ENCODE assay signal across 10 mouse cellular contexts in genomic region chr4:25799051-25799475, GRCm38 (mm10). TPM values are rescaled to one million over a fixed set of nuclear protein-coding genes. Genes with fewer than 3 reads are reported as not detected.
DNase-seq lines count a peak whose midpoint lies in the region; ATAC-seq lines count a peak whose summit lies in the region.
"Had no signal": no experiment of that assay in that cellular context is flagged by ENCODE, and none has a peak within 500 bp of the region (broad histone marks: within the 10 kb centered on the region; RNA-seq: fewer than 3 reads in every experiment).

No protein-coding gene starts in this region.

- no peak for ATAC-seq in heart, embryonic 15.5 days (replicated peaks; ENCODE audit: insufficient number of reproducible peaks, insufficient read depth, low FRiP score, low read depth)
- ATAC-seq in hindbrain, embryonic 14.5 days (ENCODE audit: low FRiP score), result 0 out of 2 replicates have a peak, but pooled peaks have one; percentile 0

- no peak for DNase-seq in heart, adult 18-20 months
- DNase-seq in brain, adult 2 months (ENCODE audit: low read depth, low spot score), result peak; percentile 81
- peak; percentile 50 for DNase-seq in hindbrain, embryonic 14.5 days (ENCODE audit: low spot score)
- peak; percentile 14 for DNase-seq in mesoderm, embryonic 11.5 days (ENCODE audit: low read depth, low spot score)
- DNase-seq in gastrocnemius, adult 18-20 months (ENCODE audit: low spot score), result no peak
- DNase-seq in urinary bladder, postnatal 14 days (ENCODE audit: low spot score), result no peak
- DNase-seq in cerebellum, postnatal 14 days, result no peak

- H3K4me3 ChIP-seq in heart, embryonic 15.5 days, result peak overlapping the region; percentile 52
- peak overlapping the region; percentile 60 for H3K4me3 ChIP-seq in hindbrain, embryonic 14.5 days (replicated peaks; ENCODE audit: low read length)

- H3K9ac ChIP-seq in heart, embryonic 15.5 days, result no peak overlapping the region
- peak overlapping the region; percentile 79 for H3K9ac ChIP-seq in hindbrain, embryonic 14.5 days

- H3K9me3 ChIP-seq in heart, embryonic 15.5 days (replicated peaks), result no peaks in the 10 kb centered on the region
- H3K9me3 ChIP-seq in hindbrain, embryonic 14.5 days (ENCODE audit: control insufficient read depth, low read length), result no peaks in the 10 kb centered on the region
- H3K9me3 ChIP-seq: G1E had no signal

- H3K4me1 ChIP-seq in heart, embryonic 15.5 days (replicated peaks), result peaks cover 11% of the 10 kb centered on the region
- peaks cover 15% of the 10 kb centered on the region for H3K4me1 ChIP-seq in hindbrain, embryonic 14.5 days (replicated peaks; ENCODE audit: control insufficient read depth, insufficient read depth, low read length)

- peak overlapping the region; percentile 92 for H3K4me2 ChIP-seq in heart, embryonic 15.5 days
- peak overlapping the region; percentile 66 for H3K4me2 ChIP-seq in hindbrain, embryonic 14.5 days (replicated peaks)

- H3K27me3 ChIP-seq in heart, embryonic 15.5 days, result peaks cover 27% of the 10 kb centered on the region
- H3K27me3 ChIP-seq in hindbrain, embryonic 14.5 days (ENCODE audit: control insufficient read depth, insufficient read depth, low read length), result no peaks in the 10 kb centered on the region

- 3% methylated on average over 7 of the region's 7 CpGs for WGBS in heart, embryonic 15.5 days
- WGBS in hindbrain, embryonic 14.5 days, result 0% methylated on average over 7 of the region's 7 CpGs

- no peak overlapping the region for H3K27ac ChIP-seq in heart, embryonic 15.5 days
- H3K27ac ChIP-seq in hindbrain, embryonic 14.5 days, result peak overlapping the region; percentile 92

- H3K36me3 ChIP-seq in heart, embryonic 15.5 days, result no peaks in the 10 kb centered on the region
- no peaks in the 10 kb centered on the region for H3K36me3 ChIP-seq in hindbrain, embryonic 14.5 days (replicated peaks; ENCODE audit: control insufficient read depth, insufficient read depth)
- H3K36me3 ChIP-seq: G1E had no signal

RNA-seq across cellular contexts. Expression of gene Fut9, which starts 1.0 kb away (rescaled TPM):
- polyA plus RNA-seq in heart, embryonic 15.5 days (2015; fragmentation: Nextera tagmentation; extraction: Ambion mirVana), result 0.06 and 0.11 TPM in 2 replicates
- total RNA-seq in heart, adult 18-20 months (2021), result under 1 TPM in 1 of 2 experiments, not detected in 1; 0.08 TPM
- 24.7 and 26.5 TPM in 2 replicates for polyA plus RNA-seq in hindbrain, embryonic 14.5 days (2014; fragmentation: Nextera tagmentation; extraction: Ambion mirVana)
- under 1 TPM in 1 of 2 experiments, not detected in 1; 0.02 TPM for total RNA-seq in gastrocnemius, adult 18-20 months (2021)
- polyA plus RNA-seq: G1E; small intestine, adult 2 months had no signal

Comparison
In these comparisons a context has a peak if more than half of its experiments do, and no peak if none do; other contexts are left out.
1. DNase-seq: peak in brain, adult 2 months (single experiment), hindbrain, embryonic 14.5 days (single experiment) and mesoderm, embryonic 11.5 days (single experiment); none in heart, adult 18-20 months (0 of 2), gastrocnemius, adult 18-20 months (single experiment), urinary bladder, postnatal 14 days (single experiment) and cerebellum, postnatal 14 days (0 of 2).